In genomic region chr16:72028216-72028610, GRCm38 (mm10) we compare ENCODE assay signal across 8 mouse cellular contexts.
DNase-seq lines count a peak whose midpoint lies in the region; ATAC-seq and TF ChIP-seq lines count a peak whose summit lies in the region.

No protein-coding gene starts in this region.

- intact Hi-C loops in left cerebral cortex, postnatal 4 days (cut with DNase I) = loop anchor here (10.0 kb wide), 1 partner anchor 773 kb away; no protein-coding TSS in a partner anchor

- H3K36me3 ChIP-seq in kidney, postnatal 0 days (ENCODE audit: insufficient read depth, low read length) = no peaks in the 10 kb centered on the region
- H3K36me3 ChIP-seq in intestine, embryonic 14.5 days (ENCODE audit: control insufficient read depth, insufficient read depth, low read length) = no peaks in the 10 kb centered on the region
- H3K36me3 ChIP-seq in neural tube, embryonic 13.5 days = no peaks in the 10 kb centered on the region

- H3K4me1 ChIP-seq in kidney, postnatal 0 days (replicated peaks; ENCODE audit: insufficient read depth, low read length) = peaks cover 5% of the 10 kb centered on the region; the same call in 1 of the 2 replicates
- H3K4me1 ChIP-seq in embryonic fibroblast, embryonic 13.5 days (ENCODE audit: control insufficient read depth, insufficient read depth, low read length) = peaks cover 4% of the 10 kb centered on the region; the same call in 1 of the 2 replicates
- peaks cover 11% of the 10 kb centered on the region for H3K4me1 ChIP-seq in intestine, embryonic 14.5 days (replicated peaks; ENCODE audit: control insufficient read depth, insufficient read depth, low read length)
- H3K4me1 ChIP-seq in neural tube, embryonic 13.5 days (replicated peaks) = peaks cover 23% of the 10 kb centered on the region

- TF ChIP-seq POLR2A in embryonic fibroblast, embryonic 13.5 days (IDR thresholded peaks at IDR 0.05; ENCODE audit: low read depth, low read length) = no peak

- H3K4me3 ChIP-seq in kidney, postnatal 0 days (replicated peaks; ENCODE audit: low read depth, low read length) = peak overlapping the region; percentile 37
- peak overlapping the region; percentile 35 for H3K4me3 ChIP-seq in embryonic fibroblast, embryonic 13.5 days (ENCODE audit: insufficient read depth, low read length)
- peak overlapping the region; percentile 43 for H3K4me3 ChIP-seq in intestine, embryonic 14.5 days (ENCODE audit: low read depth, low read length)
- H3K4me3 ChIP-seq in neural tube, embryonic 13.5 days = peak overlapping the region; percentile 62

- no peaks in the 10 kb centered on the region for H3K27me3 ChIP-seq in kidney, postnatal 0 days (ENCODE audit: insufficient read depth, low read length)
- peaks cover 38% of the 10 kb centered on the region for H3K27me3 ChIP-seq in intestine, embryonic 14.5 days (replicated peaks; ENCODE audit: control insufficient read depth, insufficient read depth, low read length)
- no peaks in the 10 kb centered on the region for H3K27me3 ChIP-seq in neural tube, embryonic 13.5 days

- H3K9ac ChIP-seq in kidney, postnatal 0 days (ENCODE audit: low read depth, low read length) = no peak overlapping the region
- 0 out of 2 replicates have a peak overlapping the region, but pooled peaks have one; percentile 14 for H3K9ac ChIP-seq in intestine, embryonic 14.5 days (ENCODE audit: low read length)
- peak overlapping the region; percentile 87 for H3K9ac ChIP-seq in neural tube, embryonic 13.5 days

- H3K4me2 ChIP-seq in kidney, postnatal 0 days (ENCODE audit: low read length) = peak overlapping the region; percentile 65
- peak overlapping the region; percentile 66 for H3K4me2 ChIP-seq in intestine, embryonic 14.5 days (ENCODE audit: low read length)
- H3K4me2 ChIP-seq in neural tube, embryonic 13.5 days = peak overlapping the region; percentile 76

- no peaks in the 10 kb centered on the region for H3K9me3 ChIP-seq in kidney, postnatal 0 days (replicated peaks; ENCODE audit: low read length)
- no peaks in the 10 kb centered on the region for H3K9me3 ChIP-seq in intestine, embryonic 14.5 days (ENCODE audit: control insufficient read depth, low read length)
- no peaks in the 10 kb centered on the region for H3K9me3 ChIP-seq in neural tube, embryonic 13.5 days

- no peak for TF ChIP-seq CTCF in kidney, postnatal 0 days (IDR thresholded peaks at IDR 0.05; ENCODE audit: low read depth)
- no peak for TF ChIP-seq CTCF in embryonic fibroblast, embryonic 13.5 days (IDR thresholded peaks at IDR 0.05; ENCODE audit: borderline replicate concordance, insufficient read depth, low read length)

- WGBS in kidney, postnatal 0 days = 3% methylated on average over 6 of the region's 6 CpGs
- WGBS in intestine, embryonic 14.5 days = 6% methylated on average over 6 of the region's 6 CpGs
- WGBS in neural tube, embryonic 13.5 days = 2% methylated on average over 6 of the region's 6 CpGs

- H3K27ac ChIP-seq in kidney, postnatal 0 days = no peak overlapping the region
- no peak overlapping the region for H3K27ac ChIP-seq in embryonic fibroblast, embryonic 13.5 days (ENCODE audit: insufficient read depth, low read length)
- H3K27ac ChIP-seq in intestine, embryonic 14.5 days (ENCODE audit: low read depth) = no peak overlapping the region
- peak overlapping the region; percentile 89 for H3K27ac ChIP-seq in neural tube, embryonic 13.5 days (replicated peaks)

- no peak for DNase-seq in kidney, postnatal 0 days (ENCODE audit: low spot score)
- no peak for DNase-seq in kidney, postnatal 10 days
- peak; percentile 54 for DNase-seq in intestine, embryonic 14.5 days (ENCODE audit: low spot score)
- no peak for DNase-seq in frontal cortex, postnatal 36 days (ENCODE audit: low spot score in 2 of 2)
- DNase-seq in left cerebral cortex, postnatal 4 days = no peak
- DNase-seq in gastrocnemius, adult 18-20 months (ENCODE audit: low spot score) = no peak

- no peak for ATAC-seq in kidney, postnatal 0 days (replicated peaks; ENCODE audit: low FRiP score, low read depth)
- ATAC-seq in intestine, embryonic 14.5 days (replicated peaks; ENCODE audit: low FRiP score, low TSS enrichment, low read depth) = no peak
- ATAC-seq in neural tube, embryonic 13.5 days (ENCODE audit: low read depth) = peak; percentile 4; the same call in 1 of the 2 replicates
